Mouse (Mus musculus) neural tube, embryonic 10.5 days (tissue): ENCODE results near the gene Ppp2r5e.
"Not testable (repeated sequence)": the region's sequence is repeated elsewhere in the genome, so short reads cannot be mapped to it uniquely, and the experiment has no call there.

Experiments used
- DNase-seq: peaks from one replicate; pipeline ENCODE4 v3.0.0-alpha.2; 2017; ENCODE audit warnings: low spot score; ENCODE audit errors: extremely low spot score

Ppp2r5e gene

DNA sequence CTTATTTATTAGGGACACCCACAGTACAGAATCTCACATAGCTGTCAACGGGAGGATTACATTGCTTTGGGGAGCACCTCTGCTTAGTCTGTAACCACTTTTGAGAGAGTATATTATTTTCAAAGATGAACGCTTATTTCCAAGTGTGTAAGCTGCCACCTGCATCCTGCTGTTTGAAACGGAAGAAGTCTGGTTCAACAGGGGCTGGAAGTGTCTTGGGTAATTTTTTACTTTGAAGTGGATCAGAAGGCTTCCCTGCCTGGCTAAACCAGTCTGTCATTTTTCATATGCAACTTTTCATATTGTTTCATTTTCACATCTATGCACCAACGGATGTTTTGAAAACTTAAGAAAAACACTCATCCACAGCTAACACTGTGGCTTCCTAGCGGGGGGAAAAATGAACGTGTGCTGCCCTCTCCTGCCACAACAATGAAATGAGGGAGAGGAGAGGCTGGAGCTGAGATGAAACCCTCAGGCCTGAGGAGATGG is 146.5 kb downstream of the Ppp2r5e start:
- no peak for DNase-seq

DNA sequence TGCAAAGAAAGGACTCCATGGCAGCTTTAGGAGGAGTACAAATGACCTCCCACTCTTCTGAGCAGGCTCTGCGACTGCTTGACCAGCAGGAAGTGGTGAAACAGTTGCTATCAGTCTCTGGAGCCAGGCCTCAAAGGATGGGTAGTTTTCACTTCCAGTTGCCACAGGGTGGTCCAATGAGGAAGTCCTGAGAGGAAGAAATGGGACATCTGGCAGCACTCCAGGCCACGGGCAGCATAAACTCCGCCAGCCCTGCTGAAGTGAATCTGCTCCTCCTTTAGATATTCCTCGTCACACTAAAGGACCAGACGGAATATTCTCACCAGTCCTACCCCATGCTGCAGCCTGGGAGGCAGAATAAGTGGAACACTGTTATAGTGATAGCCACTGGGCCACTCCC is 147.1 kb downstream of the Ppp2r5e start:
- DNase-seq = no peak

DNA sequence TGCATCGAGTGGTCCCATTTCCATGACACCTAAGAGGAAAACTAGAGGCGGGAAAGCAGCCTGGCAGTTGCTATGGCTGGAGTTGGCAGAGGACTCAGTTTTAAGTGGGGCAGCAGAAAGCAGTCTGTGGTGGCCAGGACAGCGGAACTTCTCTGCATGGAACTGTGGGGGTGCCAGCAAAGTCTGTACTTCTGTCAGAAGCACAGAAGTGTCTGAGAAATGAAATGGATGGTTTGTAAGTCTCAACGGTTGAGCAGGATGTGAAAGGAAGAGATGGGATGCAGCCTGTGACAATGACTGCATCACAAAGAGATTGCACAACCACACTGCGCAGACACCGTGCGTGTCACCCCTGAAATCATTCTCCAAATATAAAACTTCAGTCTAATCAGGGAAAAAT is 149.8 kb downstream of the Ppp2r5e start:
- no peak for DNase-seq

DNA sequence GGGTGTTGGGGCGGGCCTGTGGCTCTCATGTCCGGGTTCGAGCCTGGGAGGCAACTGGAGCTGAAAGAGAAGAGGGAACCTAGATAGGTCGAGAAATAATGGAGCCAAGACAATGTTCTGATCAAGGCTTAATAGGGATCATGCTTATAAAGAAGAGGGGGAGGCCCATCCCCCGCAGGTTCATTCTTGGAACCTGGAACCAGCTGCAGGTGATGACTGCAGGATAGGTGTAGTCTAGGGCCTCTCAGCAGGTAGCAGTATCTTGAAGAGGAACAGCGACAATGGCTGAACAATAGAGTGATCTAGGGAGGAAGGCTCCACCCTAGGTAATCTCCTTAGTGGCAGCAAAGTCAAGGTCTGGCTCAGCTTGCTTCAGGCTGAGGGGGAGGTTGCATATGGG is 163.6 kb downstream of the Ppp2r5e start:
- not testable (repeated sequence) for DNase-seq

DNA sequence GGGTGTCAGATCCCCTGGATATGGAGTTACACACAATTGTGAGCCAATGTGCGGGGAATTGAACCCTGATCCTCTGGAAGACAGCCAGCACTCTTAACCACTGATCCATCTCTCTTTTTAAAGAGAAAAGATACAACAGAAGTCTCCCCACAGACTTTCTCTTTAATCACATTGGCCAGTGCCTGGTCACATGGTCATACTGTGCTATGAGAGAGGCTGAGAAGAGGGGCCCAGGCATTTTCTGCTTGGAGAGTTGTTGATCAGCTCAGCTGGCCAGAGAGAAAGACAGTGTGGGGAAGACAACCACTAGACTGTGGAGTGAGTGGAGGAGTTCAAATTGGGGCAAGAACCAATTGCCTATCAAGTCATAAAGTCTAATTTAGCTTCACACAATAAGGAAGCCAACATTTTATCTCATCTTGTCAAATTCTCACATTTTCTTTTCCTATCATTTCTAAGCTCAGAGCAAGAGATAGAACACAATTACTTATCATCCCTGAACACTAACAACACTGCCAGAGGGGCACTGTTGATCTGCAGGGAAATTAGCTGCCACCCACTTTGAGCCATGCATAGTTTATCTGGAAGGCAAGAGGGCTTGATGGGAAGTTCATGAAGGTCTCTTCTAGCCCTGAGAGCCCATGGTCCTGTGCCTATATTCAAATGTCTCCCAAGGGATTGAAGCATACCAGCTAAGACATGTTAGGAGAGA is 166.2 kb downstream of the Ppp2r5e start:
- no peak for DNase-seq

DNA sequence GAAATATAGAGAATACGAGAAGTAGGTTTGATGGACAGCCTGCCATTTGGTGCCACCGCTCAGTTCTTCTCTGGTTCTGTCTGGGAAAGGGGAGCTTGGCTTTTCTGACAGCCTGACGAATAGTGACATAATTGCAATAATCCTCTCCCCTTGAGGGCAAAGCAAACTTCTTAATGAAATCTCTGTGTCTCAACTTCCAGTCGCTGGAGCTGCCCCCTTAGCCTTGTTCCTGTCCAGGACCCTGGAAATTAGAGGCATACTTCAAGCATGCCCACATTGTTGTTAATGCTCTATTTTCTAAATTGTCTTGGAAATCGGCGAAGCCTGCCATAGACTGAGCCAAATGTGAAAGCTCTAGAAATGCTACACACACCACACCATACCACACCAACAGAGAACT is 167.3 kb downstream of the Ppp2r5e start:
- no peak for DNase-seq

DNA sequence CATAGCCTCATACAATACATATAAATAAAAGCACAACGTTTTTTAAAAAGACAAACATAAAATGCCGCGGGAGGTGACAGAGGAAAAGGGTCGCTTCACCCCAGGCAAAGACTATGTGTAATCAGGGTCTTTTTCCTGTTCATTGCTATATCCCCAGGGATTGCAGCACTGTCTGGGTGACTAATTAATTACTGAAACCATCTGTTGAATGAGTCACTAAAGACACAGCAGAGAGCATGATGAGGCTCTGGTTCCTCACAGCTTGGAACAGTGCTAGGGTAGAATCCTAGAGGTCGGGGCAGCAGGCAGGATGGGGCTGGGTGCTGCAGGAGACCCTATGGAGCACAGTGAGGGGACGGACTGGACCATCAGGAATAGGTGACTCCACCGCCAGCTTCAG is 170.2 kb downstream of the Ppp2r5e start:
- DNase-seq = no peak

DNA sequence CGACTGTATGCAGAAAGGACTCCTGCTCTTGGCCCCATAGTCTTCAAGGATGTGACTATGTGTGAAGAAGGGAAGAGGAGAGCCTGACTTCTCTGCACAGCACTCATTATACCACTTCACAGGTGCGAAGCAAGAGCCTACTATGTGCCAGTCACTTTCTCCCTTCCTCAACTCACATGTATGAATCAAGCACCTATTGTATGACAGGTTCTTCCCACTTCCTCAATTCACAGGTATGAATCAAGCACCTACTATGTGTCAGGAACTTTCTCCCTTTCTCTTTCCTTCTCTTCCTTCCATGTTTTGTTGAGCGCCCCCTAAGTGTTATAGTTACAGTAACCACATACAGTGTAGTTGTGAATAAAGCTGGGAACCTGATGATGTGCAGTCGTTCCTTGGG is 171.2 kb downstream of the Ppp2r5e start:
- no peak for DNase-seq

DNA sequence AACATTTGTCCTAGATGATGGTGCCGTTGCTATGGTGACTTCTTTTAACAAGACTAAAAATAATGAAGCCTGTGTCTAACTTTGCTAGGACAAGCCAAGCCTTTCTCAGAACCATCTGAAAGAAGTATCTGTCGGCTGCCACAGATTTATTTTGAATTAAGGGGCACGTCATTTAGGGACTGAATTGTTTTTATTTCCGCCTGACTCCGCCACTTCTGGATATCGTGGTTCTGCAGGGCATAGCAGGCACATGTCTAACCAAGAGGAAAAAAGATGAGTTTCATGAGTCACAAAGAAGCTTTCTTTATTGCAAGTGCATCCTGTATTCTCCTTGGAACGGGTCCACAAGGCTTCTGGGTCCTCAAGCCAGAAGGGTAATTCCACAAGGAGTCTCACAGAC is 171.7 kb downstream of the Ppp2r5e start:
- DNase-seq = no peak

DNA sequence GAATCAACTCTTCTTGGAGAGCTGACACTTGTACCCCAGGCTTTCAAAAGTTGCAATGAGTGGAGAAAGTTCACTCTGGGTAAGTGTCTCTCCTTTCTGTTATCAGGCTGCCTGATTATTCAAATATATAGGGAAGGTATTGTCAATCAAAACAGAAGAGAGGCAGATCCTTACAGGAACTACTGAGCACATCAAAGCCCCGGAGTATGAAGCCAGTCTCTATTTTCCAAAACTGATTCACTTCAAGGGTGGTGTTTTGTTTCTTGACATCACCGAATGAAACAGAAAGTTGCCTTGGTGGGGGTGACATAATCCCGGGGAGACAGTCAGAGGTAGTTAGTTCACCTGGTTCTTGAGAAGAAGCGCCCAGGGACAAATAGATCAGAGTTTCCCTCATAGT is 179.4 kb downstream of the Ppp2r5e start, which contains the start of gene Gphb5:
Gphb5 (minus strand) TSS at position 101 of the 400 bp plus-strand sequence.
- no peak for DNase-seq

DNA sequence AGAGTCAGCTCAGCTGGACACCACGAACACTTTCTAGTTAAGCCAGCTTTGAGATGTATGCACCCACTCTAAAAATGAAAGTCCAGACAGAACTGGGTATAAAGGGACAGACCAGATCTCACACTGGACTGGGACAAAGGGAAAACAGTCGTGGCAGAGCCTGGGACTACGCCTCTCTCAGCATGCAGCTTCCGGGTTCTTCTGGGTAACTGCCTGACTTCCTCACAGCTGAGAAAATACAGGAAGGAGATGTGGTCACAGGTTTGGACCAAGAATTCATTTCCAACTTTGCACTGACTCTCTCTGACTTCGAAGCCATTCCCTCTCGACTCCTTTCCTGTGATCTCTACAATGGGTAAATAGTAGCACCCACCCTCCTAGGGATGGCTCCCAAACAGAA is 181.1 kb downstream of the Ppp2r5e start:
- peak; percentile 15 for DNase-seq

DNA sequence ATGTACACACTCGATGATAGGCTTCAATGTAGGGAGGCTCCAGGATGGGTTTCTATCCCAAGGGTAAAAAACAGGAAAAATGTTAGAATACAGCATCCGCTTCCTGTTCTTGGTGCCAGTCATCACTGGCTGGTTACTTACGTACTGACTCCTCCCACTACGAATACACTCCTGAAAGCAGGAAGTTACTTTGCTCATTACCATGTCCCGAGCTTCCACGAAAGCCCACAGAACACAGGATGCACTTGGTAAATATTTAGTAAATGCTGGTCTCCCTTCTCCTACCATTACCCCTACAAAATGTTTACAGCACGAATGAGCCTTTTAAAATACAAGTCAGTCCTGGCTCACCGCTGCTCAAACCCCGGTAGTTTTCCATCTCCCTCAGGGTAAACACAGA is 183.1 kb downstream of the Ppp2r5e start:
- no peak for DNase-seq
